Mouse (Mus musculus): Measurements from ENCODE around the gene Rit1. TPM values are rescaled to one million over a fixed set of nuclear protein-coding genes. Genes with fewer than 3 reads are reported as not detected.
A peak's percentile ranks its signal among the peaks of the same experiment; 100 is the strongest.

Gene Rit1
- 60.7 and 65.0 TPM in 2 replicates for polyA plus RNA-seq (2015; fragmentation: Nextera tagmentation; extraction: Ambion mirVana)

GRCm38 (mm10) chr3:88716399-88717197 lies at the start of gene Rit1:
Rit1 (plus strand) TSS chr3:88716838.
- Histone ChIP-seq H3K9me3 (no peaks in the 10 kb centered on the region), H3K36me3 (peaks cover 45% of the 10 kb centered on the region), H3K27me3 (no peaks in the 10 kb centered on the region), H3K4me2 (peak within 1 kb of the TSS; percentile 91), H3K4me1 (replicated peaks) (peaks cover 24% of the 10 kb centered on the region), H3K9ac (peak within 1 kb of the TSS; percentile 78), H3K27ac (replicated peaks) (peak within 1 kb of the TSS; percentile 74), H3K4me3 (peak within 1 kb of the TSS; percentile 75)
- 2% methylated on average over 27 of the region's 27 CpGs for WGBS
- peak; percentile 95 for ATAC-seq (ENCODE audit: low read depth)

- ATAC-seq (ENCODE audit: low read depth) = peak; percentile 61; the same call in 1 of the 2 replicates
- Histone ChIP-seq H3K9ac (peak overlapping the region; percentile 66), H3K4me2 (peak overlapping the region; percentile 59), H3K27ac (replicated peaks) (no peak overlapping the region), H3K36me3 (no peaks in the 10 kb centered on the region), H3K27me3 (no peaks in the 10 kb centered on the region), H3K9me3 (no peaks in the 10 kb centered on the region), H3K4me1 (replicated peaks) (peaks cover 4% of the 10 kb centered on the region; the same call in 1 of the 2 replicates), H3K4me3 (peak overlapping the region; percentile 30)
- 11% methylated on average over 11 of the region's 11 CpGs for WGBS
Observed at GRCm38 (mm10) chr3:88677399-88677798, 39.2 kb upstream of the Rit1 start.

GRCm38 (mm10) chr3:88683814-88684213 lies 32.8 kb upstream of the Rit1 start:
- no peak for ATAC-seq (ENCODE audit: low read depth)

GRCm38 (mm10) chr3:88684236-88684979 lies 32.2 kb upstream of the Rit1 start:
- Histone ChIP-seq H3K9ac (peak overlapping the region; percentile 64), H3K4me3 (peak overlapping the region; percentile 93), H3K4me1 (replicated peaks) (peaks cover 24% of the 10 kb centered on the region), H3K4me2 (peak overlapping the region; percentile 97), H3K36me3 (peaks cover 13% of the 10 kb centered on the region), H3K27ac (replicated peaks) (peak overlapping the region; percentile 82), H3K27me3 (no peaks in the 10 kb centered on the region), H3K9me3 (no peaks in the 10 kb centered on the region)
- WGBS = 65% methylated on average over 8 of the region's 8 CpGs
- ATAC-seq (ENCODE audit: low read depth) = no peak

More at GRCm38 (mm10) chr3:88683814-88684213, 32.8 kb upstream of the Rit1 start:
- Histone ChIP-seq H3K9me3 (no peaks in the 10 kb centered on the region), H3K9ac (no peak overlapping the region), H3K4me3 (no peak overlapping the region), H3K4me1 (replicated peaks) (peaks cover 23% of the 10 kb centered on the region), H3K4me2 (no peak overlapping the region), H3K27me3 (no peaks in the 10 kb centered on the region), H3K36me3 (peaks cover 7% of the 10 kb centered on the region), H3K27ac (replicated peaks) (no peak overlapping the region)
- WGBS = 91% methylated on average over 2 of the region's 2 CpGs

- H3K4me2 ChIP-seq = peak within 1 kb of the TSS; percentile 97
- no peaks in the 10 kb centered on the region for H3K27me3 ChIP-seq
- H3K4me1 ChIP-seq (replicated peaks) = peaks cover 24% of the 10 kb centered on the region
- H3K4me3 ChIP-seq = peak within 1 kb of the TSS; percentile 93
- peaks cover 22% of the 10 kb centered on the region for H3K36me3 ChIP-seq
- 1% methylated on average over 47 of the region's 47 CpGs for WGBS
- peak within 1 kb of the TSS; percentile 98 for H3K9ac ChIP-seq
- peak within 1 kb of the TSS; percentile 99 for H3K27ac ChIP-seq (replicated peaks)
- H3K9me3 ChIP-seq = no peaks in the 10 kb centered on the region
- ATAC-seq (ENCODE audit: low read depth) = peak; percentile 99
Observed at GRCm38 (mm10) chr3:88684980-88685941, 31.4 kb upstream of the Rit1 start, which contains the start of gene Khdc4. Khdc4 (plus strand) TSS chr3:88685803.

- Histone ChIP-seq H3K27me3 (no peaks in the 10 kb centered on the region), H3K4me3 (peak overlapping the region; percentile 93), H3K4me1 (replicated peaks) (peaks cover 24% of the 10 kb centered on the region), H3K36me3 (peaks cover 29% of the 10 kb centered on the region), H3K27ac (replicated peaks) (peak overlapping the region; percentile 99), H3K9ac (peak overlapping the region; percentile 98), H3K4me2 (peak overlapping the region; percentile 97), H3K9me3 (no peaks in the 10 kb centered on the region)
- WGBS = under 1% methylated on average over 43 of the region's 45 CpGs
- peak; percentile 87 for ATAC-seq (ENCODE audit: low read depth)
Observed at GRCm38 (mm10) chr3:88685958-88686451, 30.6 kb upstream of the Rit1 start.

GRCm38 (mm10) chr3:88686734-88687611 lies 29.7 kb upstream of the Rit1 start:
- Histone ChIP-seq H3K27ac (replicated peaks) (peak overlapping the region; percentile 99), H3K4me2 (peak overlapping the region; percentile 97), H3K27me3 (no peaks in the 10 kb centered on the region), H3K9ac (peak overlapping the region; percentile 98), H3K36me3 (peaks cover 38% of the 10 kb centered on the region), H3K4me3 (peak overlapping the region; percentile 93), H3K9me3 (no peaks in the 10 kb centered on the region), H3K4me1 (replicated peaks) (peaks cover 24% of the 10 kb centered on the region)
- ATAC-seq (ENCODE audit: low read depth) = no peak
- 50% methylated on average over 13 of the region's 13 CpGs for WGBS

- Histone ChIP-seq H3K4me1 (replicated peaks) (peaks cover 24% of the 10 kb centered on the region), H3K27ac (replicated peaks) (no peak overlapping the region), H3K36me3 (peaks cover 57% of the 10 kb centered on the region), H3K27me3 (no peaks in the 10 kb centered on the region), H3K9ac (no peak overlapping the region), H3K4me3 (no peak overlapping the region), H3K9me3 (no peaks in the 10 kb centered on the region), H3K4me2 (no peak overlapping the region)
- no peak for ATAC-seq (ENCODE audit: low read depth)
- 90% methylated on average over 5 of the region's 5 CpGs for WGBS
Observed at GRCm38 (mm10) chr3:88689079-88689478, 27.6 kb upstream of the Rit1 start.

GRCm38 (mm10) chr3:88695545-88695944 lies 21.1 kb upstream of the Rit1 start:
- ATAC-seq (ENCODE audit: low read depth) = no peak
- Histone ChIP-seq H3K27ac (replicated peaks) (no peak overlapping the region), H3K27me3 (no peaks in the 10 kb centered on the region), H3K36me3 (peaks cover 95% of the 10 kb centered on the region), H3K4me1 (replicated peaks) (no peaks in the 10 kb centered on the region), H3K9me3 (no peaks in the 10 kb centered on the region), H3K4me3 (no peak overlapping the region), H3K4me2 (no peak overlapping the region), H3K9ac (no peak overlapping the region)

- Histone ChIP-seq H3K4me3 (no peak overlapping the region), H3K27ac (replicated peaks) (no peak overlapping the region), H3K27me3 (no peaks in the 10 kb centered on the region), H3K9me3 (no peaks in the 10 kb centered on the region), H3K9ac (no peak overlapping the region), H3K4me1 (replicated peaks) (no peaks in the 10 kb centered on the region), H3K4me2 (no peak overlapping the region), H3K36me3 (peaks cover 92% of the 10 kb centered on the region)
- ATAC-seq (ENCODE audit: low read depth) = no peak
- WGBS = 100% methylated on average over 1 of the region's 1 CpGs
Observed at GRCm38 (mm10) chr3:88698051-88698450, 18.6 kb upstream of the Rit1 start.

Data from neural tube, embryonic 13.5 days (tissue).